Mouse (Mus musculus) cerebellum, adult 2 months (tissue): Measurements from ENCODE around the gene Espn. TPM values are rescaled to one million over a fixed set of nuclear protein-coding genes. Genes with fewer than 3 reads are reported as not detected.

ENCODE experiments used
- DNase-seq, 2 experiments: peaks; one replicate each; pipeline ENCODE4 v3.0.0; 2021
- H3K27ac ChIP-seq: fragments of 200-500 bp; 2 replicates; pipeline ENCODE4 v1.5.1; 2012; ENCODE audit warnings: low read length, control low read depth, inconsistent platforms; ENCODE audit not compliant: insufficient read depth
- H3K27me3 ChIP-seq: fragments of 200-500 bp; 2 replicates; pipeline ENCODE4 v1.6.1; 2012; ENCODE audit warnings: inconsistent platforms, mild to moderate bottlenecking, low read length, moderate library complexity; ENCODE audit not compliant: control insufficient read depth, insufficient read depth
- H3K4me1 ChIP-seq: fragments of 200-500 bp; 2 replicates; pipeline ENCODE4 v1.6.1; 2011; ENCODE audit warnings: low read length; ENCODE audit not compliant: control insufficient read depth, insufficient read depth
- H3K4me3 ChIP-seq: fragments of 200-500 bp; replicated peaks from 2 replicates; pipeline ENCODE3; 2011; ENCODE audit warnings: mild to moderate bottlenecking, low read depth, low read length, control low read depth; ENCODE audit not compliant: insufficient read depth
- CTCF ChIP-seq: fragments of 200-500 bp; IDR thresholded peaks from 2 replicates; pipeline ENCODE4 v1.5.1; 2011; ENCODE audit warnings: low read depth, mild to moderate bottlenecking, control low read depth, low read length, moderate library complexity, borderline replicate concordance; ENCODE audit not compliant: insufficient read depth
- POLR2A ChIP-seq: fragments of 200-500 bp; IDR thresholded peaks from 2 replicates; pipeline ENCODE4 v1.6.1; 2011; ENCODE audit warnings: low read length, control low read depth, borderline replicate concordance; ENCODE audit not compliant: insufficient read depth
- WGBS: fragments of 180-500 bp; shearing (Covaris S2); methylation state at CpG from one replicate; pipeline ENCODE4 v1.1.7; 2018; 5-methylcytosine and 5-hydroxymethylcytosine counted together
- polyA plus RNA-seq: library from polyadenylated mRNA; depleted of rRNA; stranded (reverse); fragments of >200 nt; gene quantifications from 2 replicates; pipeline ENCODE4 v1.2.3, GENCODE M21; 2012

The Espn gene
- polyA plus RNA-seq, 1 experiment = 7.1 TPM

- TF ChIP-seq POLR2A (no peak), CTCF (no peak)
- no peak overlapping the region for H3K27ac ChIP-seq
- 0 out of 2 replicates have a peak, but pooled peaks cover 5% of the 10 kb centered on the region for H3K4me1 ChIP-seq
- WGBS = 13% methylated on average over 50 of the region's 50 CpGs
- H3K4me3 ChIP-seq = no peak overlapping the region
- peaks cover 3% of the 10 kb centered on the region; the same call in 1 of the 2 replicates for H3K27me3 ChIP-seq
- DNase-seq = no peak
Observed at GRCm38 (mm10) chr4:152131809-152132771, 20.1 kb downstream of the Espn start.

GRCm38 (mm10) chr4:152130771-152131653, 21.2 kb downstream of the Espn start:
- H3K27me3 ChIP-seq = peaks cover 3% of the 10 kb centered on the region; the same call in 1 of the 2 replicates
- DNase-seq = peak; percentile 33 to 41
- H3K4me1 ChIP-seq = peaks cover 7% of the 10 kb centered on the region
- 1% methylated on average over 74 of the region's 85 CpGs for whole genome bisulfite sequencing
- H3K27ac ChIP-seq = no peak overlapping the region
- H3K4me3 ChIP-seq = no peak overlapping the region
- TF ChIP-seq POLR2A = no peak
- TF ChIP-seq CTCF = no peak

- Histone ChIP-seq H3K4me1 (peaks cover 9% of the 10 kb centered on the region), H3K27me3 (peaks cover 3% of the 10 kb centered on the region; the same call in 1 of the 2 replicates), H3K27ac (no peak overlapping the region), H3K4me3 (no peak overlapping the region)
- DNase-seq = no peak
- 60% methylated on average over 13 of the region's 13 CpGs for WGBS
- TF ChIP-seq CTCF (no peak), POLR2A (no peak)
Observed at GRCm38 (mm10) chr4:152129395-152129930, 22.7 kb downstream of the Espn start.

GRCm38 (mm10) chr4:152128784-152129183, 23.4 kb downstream of the Espn start:
- TF ChIP-seq CTCF = no peak
- no peak for TF ChIP-seq POLR2A
- peaks cover 9% of the 10 kb centered on the region for H3K4me1 ChIP-seq
- no peak overlapping the region for H3K27ac ChIP-seq
- peaks cover 3% of the 10 kb centered on the region; the same call in 1 of the 2 replicates for H3K27me3 ChIP-seq
- DNase-seq = no peak
- no peak overlapping the region for H3K4me3 ChIP-seq
- 71% methylated on average over 5 of the region's 5 CpGs for WGBS

GRCm38 (mm10) chr4:152127884-152128283, 24.3 kb downstream of the Espn start:
- 87% methylated on average over 11 of the region's 11 CpGs for WGBS
- peaks cover 9% of the 10 kb centered on the region for H3K4me1 ChIP-seq
- TF ChIP-seq POLR2A (no peak), CTCF (no peak)
- DNase-seq = no peak
- no peak overlapping the region for H3K4me3 ChIP-seq
- H3K27me3 ChIP-seq = peaks cover 3% of the 10 kb centered on the region; the same call in 1 of the 2 replicates
- H3K27ac ChIP-seq = no peak overlapping the region

GRCm38 (mm10) chr4:152126026-152126920, 25.9 kb downstream of the Espn start:
- DNase-seq = no peak
- 10% methylated on average over 65 of the region's 65 CpGs for WGBS
- TF ChIP-seq CTCF = no peak
- no peak for TF ChIP-seq POLR2A
- Histone ChIP-seq H3K4me3 (peak overlapping the region; percentile 35), H3K4me1 (peaks cover 4% of the 10 kb centered on the region), H3K27me3 (peaks cover under 1% of the 10 kb centered on the region; the same call in 1 of the 2 replicates), H3K27ac (no peak overlapping the region)
